Mouse (Mus musculus): ENCODE data around the gene Tmem104. TPM values are rescaled to one million over a fixed set of nuclear protein-coding genes. Genes with fewer than 3 reads are reported as not detected.

Gene Tmem104
- total and polyA plus RNA-seq, 2 experiments from 2014 or later = 8.5 to 12.9 TPM

GRCm38 (mm10) chr11:115177559-115178195, 9.6 kb upstream of the Tmem104 start:
- 22% methylated on average over 10 of the region's 10 CpGs for WGBS
- Histone ChIP-seq H3K4me2 (ENCODE audit: low read depth, low read length, poor library complexity, severe bottlenecking) (no peak overlapping the region), H3K9me3 (ENCODE audit: low read length) (no peaks in the 10 kb centered on the region), H3K9ac (replicated peaks; ENCODE audit: low read length, poor library complexity, severe bottlenecking) (no peak overlapping the region), H3K36me3 (ENCODE audit: insufficient read depth, low read length) (peaks cover 3% of the 10 kb centered on the region; the same call in 1 of the 2 replicates), H3K4me3 (ENCODE audit: low read depth, low read length) (no peak overlapping the region), H3K27ac (ENCODE audit: low read depth, low read length) (peak overlapping the region; percentile 51; the same call in 1 of the 2 replicates), H3K27me3 (ENCODE audit: insufficient read depth, low read length) (peaks cover 3% of the 10 kb centered on the region; the same call in 1 of the 2 replicates), H3K4me1 (ENCODE audit: insufficient read depth, low read length) (peaks cover 5% of the 10 kb centered on the region; the same call in 1 of the 2 replicates)
- peak; percentile 89 for DNase-seq (ENCODE audit: low spot score)
- ATAC-seq (ENCODE audit: low FRiP score) = peak; percentile 71
- no peak for TF ChIP-seq CTCF (IDR thresholded peaks at IDR 0.05)

GRCm38 (mm10) chr11:115178766-115179165, 8.5 kb upstream of the Tmem104 start:
- H3K4me2 ChIP-seq (ENCODE audit: low read depth, low read length, poor library complexity, severe bottlenecking) = no peak overlapping the region
- TF ChIP-seq CTCF (IDR thresholded peaks at IDR 0.05) = no peak
- H3K9ac ChIP-seq (replicated peaks; ENCODE audit: low read length, poor library complexity, severe bottlenecking) = no peak overlapping the region
- no peak overlapping the region for H3K4me3 ChIP-seq (ENCODE audit: low read depth, low read length)
- H3K27ac ChIP-seq (ENCODE audit: low read depth, low read length) = peak overlapping the region; percentile 55; the same call in 1 of the 2 replicates
- no peaks in the 10 kb centered on the region for H3K9me3 ChIP-seq (ENCODE audit: low read length)
- peaks cover 5% of the 10 kb centered on the region; the same call in 1 of the 2 replicates for H3K36me3 ChIP-seq (ENCODE audit: insufficient read depth, low read length)
- WGBS = 82% methylated on average over 2 of the region's 2 CpGs
- H3K27me3 ChIP-seq (ENCODE audit: insufficient read depth, low read length) = 0 out of 2 replicates have a peak, but pooled peaks cover 3% of the 10 kb centered on the region
- ATAC-seq (ENCODE audit: low FRiP score) (no peak), DNase-seq (ENCODE audit: low spot score) (no peak)
- peaks cover 5% of the 10 kb centered on the region; the same call in 1 of the 2 replicates for H3K4me1 ChIP-seq (ENCODE audit: insufficient read depth, low read length)

GRCm38 (mm10) chr11:115179191-115179590, 8.1 kb upstream of the Tmem104 start:
- DNase-seq (ENCODE audit: low spot score) (peak; percentile 77), ATAC-seq (ENCODE audit: low FRiP score) (peak; percentile 60)
- 0 out of 2 replicates have a peak, but pooled peaks cover 3% of the 10 kb centered on the region for H3K27me3 ChIP-seq (ENCODE audit: insufficient read depth, low read length)
- no peak overlapping the region for H3K4me3 ChIP-seq (ENCODE audit: low read depth, low read length)
- H3K9me3 ChIP-seq (ENCODE audit: low read length) = no peaks in the 10 kb centered on the region
- TF ChIP-seq CTCF (IDR thresholded peaks at IDR 0.05) = no peak
- H3K4me2 ChIP-seq (ENCODE audit: low read depth, low read length, poor library complexity, severe bottlenecking) = no peak overlapping the region
- peaks cover 5% of the 10 kb centered on the region; the same call in 1 of the 2 replicates for H3K36me3 ChIP-seq (ENCODE audit: insufficient read depth, low read length)
- H3K27ac ChIP-seq (ENCODE audit: low read depth, low read length) = peak overlapping the region; percentile 57; the same call in 1 of the 2 replicates
- no peak overlapping the region for H3K9ac ChIP-seq (replicated peaks; ENCODE audit: low read length, poor library complexity, severe bottlenecking)
- peaks cover 5% of the 10 kb centered on the region; the same call in 1 of the 2 replicates for H3K4me1 ChIP-seq (ENCODE audit: insufficient read depth, low read length)
- 48% methylated on average over 6 of the region's 6 CpGs for WGBS

- TF ChIP-seq CTCF (IDR thresholded peaks at IDR 0.05) = no peak
- H3K27ac ChIP-seq (ENCODE audit: low read depth, low read length) = peak overlapping the region; percentile 57
- 78% methylated on average over 6 of the region's 6 CpGs for WGBS
- H3K4me1 ChIP-seq (ENCODE audit: insufficient read depth, low read length) = peaks cover 5% of the 10 kb centered on the region; the same call in 1 of the 2 replicates
- H3K9ac ChIP-seq (replicated peaks; ENCODE audit: low read length, poor library complexity, severe bottlenecking) = no peak overlapping the region
- 0 out of 2 replicates have a peak, but pooled peaks cover 2% of the 10 kb centered on the region for H3K27me3 ChIP-seq (ENCODE audit: insufficient read depth, low read length)
- no peak overlapping the region for H3K4me2 ChIP-seq (ENCODE audit: low read depth, low read length, poor library complexity, severe bottlenecking)
- H3K36me3 ChIP-seq (ENCODE audit: insufficient read depth, low read length) = peaks cover 5% of the 10 kb centered on the region; the same call in 1 of the 2 replicates
- H3K4me3 ChIP-seq (ENCODE audit: low read depth, low read length) = no peak overlapping the region
- no peaks in the 10 kb centered on the region for H3K9me3 ChIP-seq (ENCODE audit: low read length)
- ATAC-seq (ENCODE audit: low FRiP score) (no peak), DNase-seq (ENCODE audit: low spot score) (no peak)
Measured at GRCm38 (mm10) chr11:115179881-115180280, 7.4 kb upstream of the Tmem104 start.

GRCm38 (mm10) chr11:115181913-115182638, 5.2 kb upstream of the Tmem104 start:
- Histone ChIP-seq H3K9me3 (ENCODE audit: low read length) (no peaks in the 10 kb centered on the region), H3K4me1 (ENCODE audit: insufficient read depth, low read length) (0 out of 2 replicates have a peak, but pooled peaks cover 2% of the 10 kb centered on the region), H3K4me2 (ENCODE audit: low read depth, low read length, poor library complexity, severe bottlenecking) (no peak overlapping the region), H3K4me3 (ENCODE audit: low read depth, low read length) (no peak overlapping the region), H3K27ac (ENCODE audit: low read depth, low read length) (no peak overlapping the region), H3K36me3 (ENCODE audit: insufficient read depth, low read length) (peaks cover 5% of the 10 kb centered on the region; the same call in 1 of the 2 replicates), H3K27me3 (ENCODE audit: insufficient read depth, low read length) (no peaks in the 10 kb centered on the region), H3K9ac (replicated peaks; ENCODE audit: low read length, poor library complexity, severe bottlenecking) (no peak overlapping the region)
- TF ChIP-seq CTCF (IDR thresholded peaks at IDR 0.05) = peak; percentile 93
- ATAC-seq (ENCODE audit: low FRiP score) (no peak), DNase-seq (ENCODE audit: low spot score) (peak; percentile 83)
- WGBS = 25% methylated on average over 12 of the region's 12 CpGs

Data from midbrain, postnatal 0 days (tissue).